Comparison of ENCODE assay signal across 15 mouse cellular contexts in the genomic region with DNA sequence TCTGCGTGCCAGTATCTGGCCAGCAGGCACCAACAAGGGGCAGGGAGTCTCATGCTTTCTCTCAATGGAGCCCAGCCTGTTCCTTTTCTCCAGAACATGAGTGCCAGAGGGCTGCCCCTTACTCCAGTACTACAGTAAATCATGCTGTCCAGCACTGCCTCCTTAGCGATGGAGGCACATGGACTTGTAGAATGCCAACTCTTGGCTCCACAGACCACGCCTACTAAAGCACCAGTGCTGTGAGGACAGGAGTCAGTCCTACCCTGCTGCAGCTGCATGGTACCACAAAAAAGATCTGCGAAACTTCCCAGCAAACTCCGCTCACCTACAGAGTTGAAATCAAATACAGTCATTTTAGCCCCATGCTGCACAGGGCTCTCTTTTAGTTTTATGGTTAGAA.
"Had no signal": no experiment of that assay in that cellular context is flagged by ENCODE, and none has a peak within 500 bp of the region (broad histone marks: within the 10 kb centered on the region; RNA-seq: fewer than 3 reads in every experiment).

No protein-coding gene starts in this region.

- H3K4me3 ChIP-seq: intestine, embryonic 15.5 days; layer of hippocampus, adult 2 months; limb, embryonic 12.5 days; midbrain, embryonic 10.5 days; neural tube, embryonic 13.5 days; stomach, embryonic 15.5 days had no signal

- DNase-seq: kidney, adult 18-20 months; kidney, postnatal 10 days; kidney, postnatal 4 days; lung, embryonic 14.5 days; lung, postnatal 10 days; retina, postnatal 1 day; thymus, adult 2 months; thymus, postnatal 36 days had no signal

- H3K36me3 ChIP-seq: intestine, embryonic 15.5 days; stomach, embryonic 15.5 days had no signal

- H3K9ac ChIP-seq: intestine, embryonic 15.5 days; limb, embryonic 12.5 days; lung, embryonic 14.5 days; neural tube, embryonic 13.5 days; stomach, embryonic 15.5 days had no signal

- H3K4me2 ChIP-seq: intestine, embryonic 15.5 days; limb, embryonic 12.5 days; lung, embryonic 14.5 days; neural tube, embryonic 13.5 days; stomach, embryonic 15.5 days had no signal

- H3K27ac ChIP-seq: intestine, embryonic 15.5 days; layer of hippocampus, adult 2 months; limb, embryonic 12.5 days; midbrain, embryonic 10.5 days; neural tube, embryonic 13.5 days; stomach, embryonic 15.5 days had no signal

- H3K4me1 ChIP-seq: limb, embryonic 12.5 days; midbrain, embryonic 10.5 days had no signal

- ATAC-seq: intestine, embryonic 15.5 days; midbrain, embryonic 16.5 days had no signal

- H3K27me3 ChIP-seq: intestine, embryonic 15.5 days; limb, embryonic 12.5 days; neural tube, embryonic 13.5 days; stomach, embryonic 15.5 days had no signal

- H3K9me3 ChIP-seq: intestine, embryonic 15.5 days; limb, embryonic 12.5 days; midbrain, embryonic 10.5 days; neural tube, embryonic 13.5 days; stomach, embryonic 15.5 days had no signal
